Mouse (Mus musculus) lung, postnatal 0 days (tissue): Measurements from ENCODE around the gene Dpy30. TPM values are rescaled to one million over a fixed set of nuclear protein-coding genes. Genes with fewer than 3 reads are reported as not detected.

Experiments used
- ATAC-seq: fragments of 200-750 bp; cut with Nextera tagmentation; 2 replicates; pipeline ENCODE4 v1.8.0; 2017; ENCODE audit warnings: moderate library complexity
- DNase-seq: peaks from one replicate; pipeline ENCODE4 v3.0.0-alpha.2; 2016; ENCODE audit warnings: low spot score
- H3K27ac ChIP-seq: fragments of 300-500 bp; sonication (generic); 2 replicates; pipeline ENCODE4 v1.5.1; 2014; ENCODE audit warnings: antibody characterized with exemption, mild to moderate bottlenecking, low read length, mixed read lengths
- H3K27me3 ChIP-seq: fragments of 300-500 bp; sonication (generic); replicated peaks from 2 replicates; pipeline ENCODE4 v1.6.1; 2014; ENCODE audit warnings: low read length, mixed read lengths; ENCODE audit not compliant: insufficient read depth
- H3K36me3 ChIP-seq: fragments of 300-500 bp; sonication (generic); 2 replicates; pipeline ENCODE4 v1.6.1; 2014; ENCODE audit warnings: low read length, mixed read lengths; ENCODE audit not compliant: insufficient read depth
- H3K4me1 ChIP-seq: fragments of 300-500 bp; sonication (generic); 2 replicates; pipeline ENCODE4 v1.6.1; 2014; ENCODE audit warnings: antibody characterized with exemption, low read depth, low read length, mixed read lengths; ENCODE audit not compliant: insufficient read depth
- H3K4me2 ChIP-seq: fragments of 300-500 bp; sonication (generic); replicated peaks from 2 replicates; pipeline ENCODE4 v1.6.1; 2014; ENCODE audit warnings: low read depth, mild to moderate bottlenecking, low read length, moderate library complexity, mixed read lengths
- H3K4me3 ChIP-seq: fragments of 300-500 bp; sonication (generic); 2 replicates; pipeline ENCODE4 v1.5.1; 2014; ENCODE audit warnings: low read depth, low read length
- H3K9ac ChIP-seq: fragments of 300-500 bp; sonication (generic); replicated peaks from 2 replicates; pipeline ENCODE4 v1.6.1; 2014; ENCODE audit warnings: low read depth, mild to moderate bottlenecking
- H3K9me3 ChIP-seq: fragments of 300-500 bp; sonication (generic); 2 replicates; pipeline ENCODE4 v1.6.1; 2016; ENCODE audit warnings: low read length, mixed read lengths
- CTCF ChIP-seq: IDR thresholded peaks from 2 replicates; pipeline ENCODE4 v1.5.1; 2016; ENCODE audit warnings: antibody characterized with exemption, mild to moderate bottlenecking
- EP300 ChIP-seq: IDR thresholded peaks from 2 replicates; pipeline ENCODE4 v1.6.1; 2016; ENCODE audit warnings: antibody characterized with exemption, mild to moderate bottlenecking, control low read depth
- WGBS: fragments of 180-500 bp; shearing (Covaris S2); extraction: QIAGEN DNeasy Blood & Tissue Kit; methylation state at CpG from one replicate; pipeline ENCODE4 v1.1.7; 2014; 5-methylcytosine and 5-hydroxymethylcytosine counted together
- polyA plus RNA-seq: library from polyadenylated mRNA; unstranded; fragments of >200 nt; fragmentation: Nextera tagmentation; extraction: Ambion mirVana; gene quantifications from 2 replicates; pipeline ENCODE4 v1.2.1, GENCODE M21; 2015

Dpy30 gene
- polyA plus RNA-seq = 149 and 165 TPM in 2 replicates

GRCm38 (mm10) chr17:74323844-74324243 lies at the start of gene Dpy30:
Gene Dpy30 (minus strand): TSS chr17:74323944.
- H3K9ac ChIP-seq = no peak within 1 kb of the TSS
- H3K4me2 ChIP-seq = no peak within 1 kb of the TSS
- TF ChIP-seq CTCF = no peak
- no peak for TF ChIP-seq EP300
- H3K27ac ChIP-seq = no peak within 1 kb of the TSS
- no peak within 1 kb of the TSS for H3K4me3 ChIP-seq
- no peaks in the 10 kb centered on the region for H3K27me3 ChIP-seq
- ATAC-seq = no peak
- 77% methylated on average over 2 of the region's 2 CpGs for WGBS
- H3K9me3 ChIP-seq = no peaks in the 10 kb centered on the region
- DNase-seq = no peak
- H3K36me3 ChIP-seq = no peaks in the 10 kb centered on the region
- H3K4me1 ChIP-seq = no peaks in the 10 kb centered on the region

- Histone ChIP-seq H3K4me2 (no peak overlapping the region), H3K36me3 (peaks cover 13% of the 10 kb centered on the region), H3K4me1 (no peaks in the 10 kb centered on the region), H3K9ac (no peak overlapping the region), H3K27me3 (no peaks in the 10 kb centered on the region), H3K4me3 (no peak overlapping the region), H3K27ac (no peak overlapping the region), H3K9me3 (no peaks in the 10 kb centered on the region)
- ATAC-seq = no peak
- DNase-seq = no peak
- TF ChIP-seq CTCF = no peak
- no peak for TF ChIP-seq EP300
- WGBS = 92% methylated on average over 1 of the region's 1 CpGs
Observed at GRCm38 (mm10) chr17:74363592-74363991, 39.8 kb upstream of the Dpy30 start.

- Histone ChIP-seq H3K4me2 (no peak overlapping the region), H3K27ac (no peak overlapping the region), H3K36me3 (no peaks in the 10 kb centered on the region), H3K9me3 (no peaks in the 10 kb centered on the region), H3K4me1 (peaks cover 9% of the 10 kb centered on the region; the same call in 1 of the 2 replicates), H3K4me3 (no peak overlapping the region), H3K9ac (no peak overlapping the region), H3K27me3 (no peaks in the 10 kb centered on the region)
- WGBS = 57% methylated on average over 5 of the region's 5 CpGs
- no peak for DNase-seq
- ATAC-seq = no peak
- TF ChIP-seq CTCF (no peak), EP300 (no peak)
Observed at GRCm38 (mm10) chr17:74341151-74341550, 17.4 kb upstream of the Dpy30 start.

- Histone ChIP-seq H3K36me3 (no peaks in the 10 kb centered on the region), H3K9ac (peak within 1 kb of the TSS; percentile 88), H3K9me3 (no peaks in the 10 kb centered on the region), H3K4me1 (peaks cover 9% of the 10 kb centered on the region; the same call in 1 of the 2 replicates), H3K4me3 (peak within 1 kb of the TSS; percentile 92), H3K27me3 (no peaks in the 10 kb centered on the region), H3K27ac (peak within 1 kb of the TSS; percentile 96), H3K4me2 (peak within 1 kb of the TSS; percentile 71)
- WGBS = under 1% methylated on average over 41 of the region's 90 CpGs
- ATAC-seq (peak; percentile 93), DNase-seq (peak; percentile 87)
- TF ChIP-seq CTCF (0 out of 2 replicates have a peak, but pooled peaks have one; percentile 1), EP300 (no peak)
Observed at GRCm38 (mm10) chr17:74338937-74339804, 15.4 kb upstream of the Dpy30 start, which contains the start of gene Spast. Gene Spast (plus strand): TSS chr17:74338987.

- H3K9ac ChIP-seq = peak overlapping the region; percentile 88
- H3K4me2 ChIP-seq = peak overlapping the region; percentile 71
- WGBS = under 1% methylated on average over 30 of the region's 50 CpGs
- TF ChIP-seq EP300 (no peak), CTCF (no peak)
- no peaks in the 10 kb centered on the region for H3K36me3 ChIP-seq
- DNase-seq (peak; percentile 98), ATAC-seq (peak; percentile 97)
- no peaks in the 10 kb centered on the region for H3K27me3 ChIP-seq
- no peaks in the 10 kb centered on the region for H3K9me3 ChIP-seq
- H3K27ac ChIP-seq = peak overlapping the region; percentile 96
- H3K4me3 ChIP-seq = peak overlapping the region; percentile 92
- peaks cover 9% of the 10 kb centered on the region; the same call in 1 of the 2 replicates for H3K4me1 ChIP-seq
Observed at GRCm38 (mm10) chr17:74338225-74338931, 14.6 kb upstream of the Dpy30 start.

GRCm38 (mm10) chr17:74331049-74331676 lies 7.4 kb upstream of the Dpy30 start:
- Histone ChIP-seq H3K4me1 (no peaks in the 10 kb centered on the region), H3K36me3 (no peaks in the 10 kb centered on the region), H3K4me3 (no peak overlapping the region), H3K9ac (no peak overlapping the region), H3K27ac (no peak overlapping the region), H3K27me3 (no peaks in the 10 kb centered on the region), H3K4me2 (no peak overlapping the region), H3K9me3 (no peaks in the 10 kb centered on the region)
- TF ChIP-seq CTCF (no peak), EP300 (no peak)
- WGBS = 65% methylated on average over 9 of the region's 9 CpGs
- no peak for ATAC-seq
- no peak for DNase-seq
